Mouse (Mus musculus) myocyte (in vitro differentiated cells): ENCODE results near the gene Rab3il1. TPM values are rescaled to one million over a fixed set of nuclear protein-coding genes. Genes with fewer than 3 reads are reported as not detected.

Experiments used
- H3K27me3 ChIP-seq: one replicate; pipeline ENCODE4 v1.6.1; 2011; ENCODE audit not compliant: control insufficient read depth, insufficient read depth, insufficient read length
- H3K36me3 ChIP-seq: one replicate; pipeline ENCODE4 v1.6.1; 2011; ENCODE audit not compliant: control insufficient read depth, insufficient read depth
- H3K4me2 ChIP-seq: one replicate; pipeline ENCODE4 v1.6.1; 2011; ENCODE audit warnings: low read depth, control low read depth
- H3K4me3 ChIP-seq: one replicate; pipeline ENCODE4 v1.5.1; 2011; ENCODE audit warnings: mild to moderate bottlenecking, control low read depth, moderate library complexity
- H3K79me2 ChIP-seq: one replicate; pipeline ENCODE4 v1.6.1; 2011; ENCODE audit not compliant: control insufficient read depth, insufficient read depth
- H3ac ChIP-seq: one replicate; pipeline ENCODE4 v1.6.1; 2011; ENCODE audit not compliant: control insufficient read depth, insufficient read length
- CEBPB ChIP-seq: IDR thresholded peaks from 2 replicates; pipeline ENCODE4 v1.6.1; 2011; ENCODE audit warnings: mild to moderate bottlenecking, moderate library complexity; ENCODE audit not compliant: poor library complexity, insufficient read depth, severe bottlenecking
- E2F4 ChIP-seq: IDR thresholded peaks from one replicate; pipeline ENCODE4 v1.6.1; 2011; ENCODE audit warnings: mild to moderate bottlenecking, control low read depth, moderate library complexity; ENCODE audit not compliant: insufficient read depth
- MAX ChIP-seq: IDR thresholded peaks from one replicate; pipeline ENCODE4 v1.6.1; 2011; ENCODE audit warnings: low read depth, mild to moderate bottlenecking, control low read depth
- MYOD1 ChIP-seq, 3 experiments: IDR thresholded peaks; one replicate each; pipeline ENCODE4 v1.6.1; 2011; ENCODE audit warnings: control low read depth in 2 of 3, low read depth in 2 of 3, mild to moderate bottlenecking in 2 of 3, moderate library complexity in 1 of 3; ENCODE audit not compliant: insufficient read length in 2 of 3, control insufficient read depth in 1 of 3
- MYOG ChIP-seq, 3 experiments: IDR thresholded peaks; one replicate each; pipeline ENCODE4 v1.6.1; 2011; ENCODE audit warnings: control low read depth in 2 of 3, low read depth in 2 of 3, mild to moderate bottlenecking in 2 of 3; ENCODE audit not compliant: insufficient read length in 2 of 3, control insufficient read depth in 1 of 3, insufficient read depth in 1 of 3
- POLR2A ChIP-seq: IDR thresholded peaks from one replicate; pipeline ENCODE4 v1.6.1; 2011; ENCODE audit warnings: low read depth, mild to moderate bottlenecking, control low read depth, moderate library complexity; ENCODE audit not compliant: insufficient read length
- POLR2AphosphoS2 ChIP-seq: IDR thresholded peaks from one replicate; pipeline ENCODE4 v1.6.1; 2011; ENCODE audit warnings: low read depth, control low read depth; ENCODE audit not compliant: insufficient read length
- REST ChIP-seq: IDR thresholded peaks from one replicate; pipeline ENCODE4 v1.6.1; 2011; ENCODE audit warnings: mild to moderate bottlenecking, control low read depth, moderate library complexity; ENCODE audit not compliant: insufficient read depth, insufficient read length
- SRF ChIP-seq: IDR thresholded peaks from one replicate; pipeline ENCODE4 v1.6.1; 2011; ENCODE audit warnings: low read depth; ENCODE audit not compliant: control insufficient read depth, insufficient read length
- TCF12 ChIP-seq: IDR thresholded peaks from one replicate; pipeline ENCODE4 v1.6.1; 2011; ENCODE audit warnings: mild to moderate bottlenecking, control low read depth; ENCODE audit not compliant: poor library complexity, insufficient read depth, severe bottlenecking
- TCF3 ChIP-seq: IDR thresholded peaks from one replicate; pipeline ENCODE4 v1.6.1; 2011; ENCODE audit warnings: low read depth, control low read depth; ENCODE audit not compliant: insufficient read length
- USF1 ChIP-seq: IDR thresholded peaks from one replicate; pipeline ENCODE4 v1.6.1; 2011; ENCODE audit warnings: low read depth, mild to moderate bottlenecking, control low read depth, moderate library complexity
- polyA plus RNA-seq: library from polyadenylated mRNA; unstranded; fragments of >200 nt; fragmentation: generic; extraction: Trizol; gene quantifications from one replicate; pipeline ENCODE4 v1.2.1, GENCODE M21; 2012; ENCODE audit warnings: missing spikeins

Rab3il1 gene
- polyA plus RNA-seq, 1 experiment: 15.2 TPM

DNA sequence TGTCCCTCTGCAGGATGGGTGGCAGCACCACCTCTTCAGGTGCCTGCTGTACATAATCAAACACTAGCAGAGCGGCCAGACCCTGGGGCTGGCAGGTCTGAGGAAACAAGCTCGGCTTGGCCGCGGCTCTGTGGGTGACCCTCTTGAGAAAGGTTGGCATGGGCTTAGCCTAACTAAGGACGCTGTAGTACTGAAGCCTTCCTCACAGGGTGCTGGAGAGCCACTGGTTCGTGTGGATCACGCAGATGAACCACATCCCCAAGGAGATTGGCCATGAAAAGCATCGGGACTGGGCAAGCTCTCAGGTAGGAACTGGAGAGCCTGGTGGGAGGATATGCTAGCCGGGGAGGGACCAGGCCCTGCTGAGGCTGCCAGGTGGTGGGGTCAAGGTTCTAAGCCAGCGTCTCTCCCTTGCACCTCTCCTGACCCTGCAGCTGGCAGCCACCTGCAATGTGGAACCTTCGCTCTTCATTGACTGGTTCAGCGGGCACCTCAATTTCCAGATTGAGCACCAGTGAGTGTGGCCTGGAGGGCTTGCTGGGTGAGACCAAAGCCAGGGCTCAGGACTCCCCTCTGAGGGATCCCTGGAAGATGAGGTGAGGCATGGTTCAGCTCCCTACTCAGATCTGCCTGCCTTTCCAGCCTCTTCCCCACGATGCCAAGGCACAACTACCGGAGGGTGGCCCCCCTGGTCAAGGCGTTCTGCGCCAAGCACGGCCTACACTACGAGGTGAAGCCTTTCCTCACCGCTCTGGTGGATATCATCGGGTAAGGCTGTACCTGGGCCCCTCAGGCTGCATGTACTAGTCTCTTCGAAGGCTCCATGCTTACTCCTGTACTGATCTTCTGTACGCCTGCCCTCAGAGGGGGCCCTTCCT lies 54.6 kb downstream of the Rab3il1 start:
- no peak overlapping the region for H3K4me3 ChIP-seq
- TF ChIP-seq POLR2A: peak; percentile 48
- no peak for TF ChIP-seq USF1
- no peak for TF ChIP-seq MAX
- no peak for TF ChIP-seq REST
- TF ChIP-seq POLR2AphosphoS2: peak; percentile 83
- no peak for TF ChIP-seq TCF12
- TF ChIP-seq CEBPB: no peak
- no peak for TF ChIP-seq SRF
- TF ChIP-seq MYOG (IDR thresholded peaks at IDR 0.05; ENCODE audit: control insufficient read depth in 1 of 3, insufficient read depth in 1 of 3, insufficient read length in 2 of 3, low read depth in 2 of 3): no peak
- TF ChIP-seq E2F4: no peak
- TF ChIP-seq MYOD1 (IDR thresholded peaks at IDR 0.05; ENCODE audit: control insufficient read depth in 1 of 3, insufficient read length in 2 of 3, low read depth in 2 of 3): no peak
- TF ChIP-seq TCF3: no peak
- H3K36me3 ChIP-seq: peaks cover 80% of the 10 kb centered on the region
- H3K4me2 ChIP-seq: no peak overlapping the region
- peaks cover 12% of the 10 kb centered on the region for H3K79me2 ChIP-seq
- H3ac ChIP-seq: no peak overlapping the region
- no peaks in the 10 kb centered on the region for H3K27me3 ChIP-seq

GRCm38 (mm10) chr19:10056686-10057085 lies 55.2 kb downstream of the Rab3il1 start:
- no peak overlapping the region for H3K4me3 ChIP-seq
- no peaks in the 10 kb centered on the region for H3K27me3 ChIP-seq
- peaks cover 5% of the 10 kb centered on the region for H3K79me2 ChIP-seq
- H3ac ChIP-seq: no peak overlapping the region
- H3K4me2 ChIP-seq: no peak overlapping the region
- TF ChIP-seq MAX: no peak
- no peak for TF ChIP-seq POLR2AphosphoS2
- TF ChIP-seq REST: no peak
- TF ChIP-seq MYOD1 (IDR thresholded peaks at IDR 0.05; ENCODE audit: control insufficient read depth in 1 of 3, insufficient read length in 2 of 3, low read depth in 2 of 3): no peak
- no peak for TF ChIP-seq E2F4
- no peak for TF ChIP-seq TCF3
- H3K36me3 ChIP-seq: peaks cover 83% of the 10 kb centered on the region

- H3ac ChIP-seq: no peak overlapping the region
- no peak overlapping the region for H3K4me2 ChIP-seq
- no peaks in the 10 kb centered on the region for H3K27me3 ChIP-seq
- TF ChIP-seq POLR2AphosphoS2: peak; percentile 13
- no peak for TF ChIP-seq MAX
- no peak for TF ChIP-seq CEBPB
- no peak for TF ChIP-seq SRF
- no peak for TF ChIP-seq USF1
- H3K36me3 ChIP-seq: peaks cover 82% of the 10 kb centered on the region
- no peak overlapping the region for H3K4me3 ChIP-seq
- H3K79me2 ChIP-seq: no peaks in the 10 kb centered on the region
Observed at GRCm38 (mm10) chr19:10057486-10058351, 56.2 kb downstream of the Rab3il1 start.

DNA sequence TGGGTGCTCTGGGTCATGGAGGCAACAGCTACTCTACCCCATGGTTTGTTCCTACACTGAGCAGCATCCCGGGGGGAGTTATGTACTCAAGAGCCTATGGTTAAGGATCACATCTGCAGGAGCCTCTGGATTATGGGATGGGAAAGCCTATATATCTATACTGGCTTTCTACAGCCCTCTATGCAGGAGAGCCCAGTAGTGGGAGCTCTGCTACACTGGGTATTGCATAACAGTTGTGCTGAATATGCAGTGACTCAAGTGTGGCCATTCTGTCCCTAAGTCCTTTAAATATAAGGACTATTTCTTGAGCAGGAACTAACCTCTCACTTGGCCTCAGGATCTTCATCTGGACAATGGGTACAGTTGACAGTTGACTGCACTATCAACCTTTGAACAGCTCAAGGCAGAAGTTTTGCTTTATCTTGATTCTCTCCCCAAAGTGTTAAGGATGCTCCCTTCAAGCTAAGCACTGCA lies 56.9 kb downstream of the Rab3il1 start:
- Histone ChIP-seq H3K36me3 (peaks cover 75% of the 10 kb centered on the region), H3K4me2 (no peak overlapping the region), H3K27me3 (no peaks in the 10 kb centered on the region), H3ac (no peak overlapping the region), H3K79me2 (no peaks in the 10 kb centered on the region), H3K4me3 (no peak overlapping the region)
- TF ChIP-seq TCF12 (no peak), CEBPB (0 out of 2 replicates have a peak, but pooled peaks have one; percentile 16)

- H3K27me3 ChIP-seq: no peaks in the 10 kb centered on the region
- no peaks in the 10 kb centered on the region for H3K79me2 ChIP-seq
- no peak overlapping the region for H3K4me3 ChIP-seq
- no peak for TF ChIP-seq E2F4
- TF ChIP-seq POLR2A: peak; percentile 32
- TF ChIP-seq POLR2AphosphoS2: peak; percentile 70
- H3K4me2 ChIP-seq: no peak overlapping the region
- no peak overlapping the region for H3ac ChIP-seq
- H3K36me3 ChIP-seq: peaks cover 70% of the 10 kb centered on the region
Observed at GRCm38 (mm10) chr19:10058876-10059427, 57.5 kb downstream of the Rab3il1 start.
